Mouse (Mus musculus) neutrophil, adult 5-6 weeks (primary cell): ENCODE results near the gene Tex36. TPM values are rescaled to one million over a fixed set of nuclear protein-coding genes. Genes with fewer than 3 reads are reported as not detected.

Experiments used
- ATAC-seq: fragments of 151-379, 151-347 bp; 2 replicates; pipeline ENCODE4 v1.8.0; 2017; ENCODE audit warnings: mild to moderate bottlenecking, moderate TSS enrichment; ENCODE audit not compliant: insufficient number of reproducible peaks, poor library complexity, low FRiP score, severe bottlenecking; ENCODE audit errors: extremely low read depth
- total RNA-seq: library from RNA; stranded (forward); fragments of 200-1000 nt; gene quantifications from 2 replicates; pipeline ENCODE4 v1.2.3, GENCODE M21; 2017

Tex36 gene
- total RNA-seq, 1 experiment from 2014 or later: not detected

DNA sequence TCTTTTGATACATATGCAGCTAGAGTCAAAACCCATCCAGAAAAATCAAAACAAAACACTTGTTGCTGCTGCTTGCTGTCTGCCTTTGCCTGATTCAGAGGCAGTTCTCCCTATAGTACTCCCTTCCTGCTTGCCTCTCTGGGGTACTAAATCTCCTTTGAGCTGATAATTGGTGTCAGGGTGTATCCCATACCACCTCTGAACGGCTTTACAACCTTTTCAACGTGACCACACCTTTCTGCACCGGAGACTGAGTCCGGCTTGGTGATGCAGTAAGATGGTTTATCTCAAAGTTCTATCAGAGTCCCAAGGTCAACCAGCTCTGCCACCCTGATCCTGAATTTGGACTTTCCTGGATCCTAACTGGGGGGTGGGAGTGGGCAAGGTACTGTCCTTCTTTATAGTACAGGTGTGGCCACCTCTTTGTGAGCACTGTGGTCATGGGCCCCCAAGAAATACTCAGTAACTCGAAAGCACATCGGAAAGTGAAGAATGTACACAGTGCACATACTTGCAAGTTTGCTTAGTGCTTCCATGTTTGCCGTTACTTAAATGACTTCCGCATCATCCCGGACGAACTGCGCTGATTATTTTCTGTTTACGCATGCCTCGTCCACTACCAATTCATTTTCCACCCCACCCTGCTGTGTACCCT is 2.6 kb upstream of the Tex36 start:
- no peak for ATAC-seq

DNA sequence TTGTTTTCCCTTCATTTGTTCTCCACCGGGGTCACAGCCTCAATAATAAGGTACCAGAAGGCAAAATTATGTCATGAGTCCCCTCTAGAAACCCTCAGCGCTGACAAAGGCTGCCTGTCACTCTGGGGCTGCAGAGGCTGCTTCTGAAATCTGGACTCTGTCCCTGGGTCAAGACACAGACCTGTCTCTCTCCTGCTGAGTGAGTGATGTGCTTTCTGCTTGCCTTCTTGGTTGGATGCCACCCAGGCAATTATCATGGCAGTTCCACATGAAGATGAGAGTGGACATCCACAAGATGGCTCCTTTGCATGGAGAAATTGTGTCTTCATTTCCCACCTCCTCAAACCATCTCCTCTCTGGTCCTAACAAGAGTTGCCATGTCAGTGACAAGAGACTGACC is 1.2 kb upstream of the Tex36 start:
- no peak for ATAC-seq

DNA sequence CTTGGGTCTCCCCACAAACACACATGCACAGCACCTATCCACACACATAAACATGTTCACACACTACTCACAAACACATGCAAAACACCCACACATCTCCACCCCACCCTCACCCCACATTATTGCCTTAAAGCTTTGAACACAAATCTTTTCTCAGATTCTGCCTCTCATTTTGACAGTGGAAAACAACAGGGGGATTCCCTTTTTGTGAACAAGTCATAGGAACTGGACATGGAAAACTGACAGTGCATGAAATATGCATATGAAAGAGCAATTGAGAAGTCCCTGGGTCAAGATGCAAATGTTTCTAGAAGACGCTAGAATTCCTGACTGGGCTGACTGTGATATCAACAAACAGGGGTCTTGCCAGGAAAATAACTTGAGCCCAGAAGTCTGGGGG is 1.4 kb downstream of the Tex36 start:
- no peak for ATAC-seq

DNA sequence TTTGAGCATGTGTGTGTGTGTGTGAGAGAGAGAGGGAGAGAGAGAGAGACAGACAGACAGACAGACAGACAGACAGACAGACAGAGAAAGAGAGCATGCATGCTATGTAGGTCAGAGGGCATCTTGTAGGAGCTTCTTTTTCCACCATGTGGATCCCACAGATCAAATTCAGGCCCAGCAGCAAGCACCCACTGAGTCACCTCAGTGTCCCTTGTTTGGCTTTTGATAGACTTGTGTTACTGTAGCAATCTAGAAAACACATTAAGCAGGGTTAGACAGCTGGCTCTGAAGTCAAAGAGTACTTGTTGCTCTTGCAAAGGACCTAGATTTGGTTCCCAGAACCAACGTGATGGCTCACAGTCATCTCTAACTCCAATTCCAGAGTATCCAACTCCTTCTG is 10.2 kb downstream of the Tex36 start:
- ATAC-seq: no peak

DNA sequence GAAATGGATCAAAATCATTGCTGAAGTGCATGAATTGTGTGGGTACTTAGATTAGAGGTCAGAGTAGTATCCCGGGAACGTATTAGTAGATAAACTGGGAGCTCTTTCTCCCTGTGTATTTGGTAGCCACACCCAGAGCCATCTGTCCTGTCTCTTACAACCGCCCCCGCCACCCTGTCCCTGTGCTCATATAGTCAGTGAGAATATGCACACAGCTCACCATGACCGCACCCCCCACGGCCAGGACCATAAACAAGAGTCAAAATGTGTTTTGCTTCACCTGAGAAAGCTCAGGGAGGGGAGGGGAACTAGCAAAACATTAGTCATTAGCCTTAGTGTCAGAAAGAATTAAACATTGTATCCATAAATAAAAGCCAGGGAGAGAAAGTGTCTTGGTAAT is 18.7 kb downstream of the Tex36 start:
- ATAC-seq: no peak

DNA sequence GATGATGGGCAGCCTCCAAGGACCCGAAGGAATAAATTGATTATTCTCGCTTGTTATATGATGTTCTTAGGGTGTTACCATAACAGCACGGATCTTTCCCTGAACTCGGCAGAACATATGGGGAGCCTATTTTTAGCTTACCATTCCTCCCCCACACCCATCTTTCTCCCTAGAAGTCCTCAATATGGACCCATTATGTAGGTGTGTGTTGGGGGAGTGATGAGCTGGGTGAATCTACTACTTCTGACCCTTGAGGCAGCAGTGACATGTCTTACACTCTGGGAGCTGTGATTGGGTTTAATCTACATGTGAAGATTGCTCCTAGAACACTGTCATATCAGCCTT is 21.7 kb downstream of the Tex36 start:
- ATAC-seq: no peak

DNA sequence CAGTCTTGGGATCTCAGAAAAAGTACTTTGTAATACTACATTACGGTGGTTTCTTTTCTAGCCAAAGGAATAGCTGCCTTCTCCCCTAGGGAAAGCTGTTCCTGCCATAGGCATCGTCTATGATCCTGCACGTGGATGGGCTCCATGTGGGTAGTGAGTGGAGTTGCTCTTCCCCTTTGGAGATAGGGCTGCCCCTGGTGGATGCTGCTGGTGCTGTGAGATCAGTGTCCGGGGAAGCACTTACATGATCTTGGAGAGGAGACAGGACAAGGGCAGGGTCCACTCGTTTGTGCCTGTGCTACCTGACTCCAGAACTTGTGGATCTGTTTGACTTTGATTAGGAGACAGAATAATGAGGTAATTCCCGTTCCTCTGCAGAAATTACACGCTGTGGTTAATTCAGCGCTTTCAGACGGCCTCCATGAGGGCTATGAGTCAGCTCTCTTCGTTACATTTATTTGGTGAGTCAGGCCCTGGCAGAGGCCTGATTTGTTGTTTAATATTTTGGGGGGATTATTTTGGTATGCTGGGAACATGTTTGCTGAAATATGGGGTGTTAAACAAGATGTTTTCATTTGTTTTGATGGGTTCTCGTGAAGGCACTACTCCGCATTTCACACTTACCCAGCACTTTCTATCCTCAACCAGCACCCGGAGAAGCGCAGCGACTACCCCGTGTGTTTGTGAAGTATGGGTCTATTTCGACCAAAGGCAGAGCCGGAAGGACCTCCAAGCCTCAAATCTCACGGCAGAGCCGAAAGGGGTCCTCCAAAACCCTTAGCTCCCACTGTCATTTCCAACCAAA is 22.3 kb downstream of the Tex36 start:
- no peak for ATAC-seq

DNA sequence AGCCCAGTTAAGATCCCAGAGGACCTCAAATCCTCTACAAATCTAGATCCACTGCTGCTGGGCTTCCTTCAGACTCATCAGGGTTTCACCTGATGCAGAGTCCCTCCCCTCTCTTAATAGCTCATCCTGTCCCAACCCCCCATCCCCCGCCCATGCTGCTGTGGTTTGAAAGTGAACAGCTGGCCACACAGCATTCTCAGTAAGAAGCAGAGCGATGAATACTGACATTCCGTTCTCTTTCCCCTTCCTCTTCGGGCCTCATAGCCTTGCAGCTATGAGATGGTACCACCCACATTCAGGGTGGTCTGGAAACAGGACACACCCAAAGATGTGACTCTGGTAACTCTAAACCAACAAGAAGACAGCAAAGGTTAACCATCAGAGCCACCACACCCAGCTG is 25.1 kb downstream of the Tex36 start:
- ATAC-seq: no peak

DNA sequence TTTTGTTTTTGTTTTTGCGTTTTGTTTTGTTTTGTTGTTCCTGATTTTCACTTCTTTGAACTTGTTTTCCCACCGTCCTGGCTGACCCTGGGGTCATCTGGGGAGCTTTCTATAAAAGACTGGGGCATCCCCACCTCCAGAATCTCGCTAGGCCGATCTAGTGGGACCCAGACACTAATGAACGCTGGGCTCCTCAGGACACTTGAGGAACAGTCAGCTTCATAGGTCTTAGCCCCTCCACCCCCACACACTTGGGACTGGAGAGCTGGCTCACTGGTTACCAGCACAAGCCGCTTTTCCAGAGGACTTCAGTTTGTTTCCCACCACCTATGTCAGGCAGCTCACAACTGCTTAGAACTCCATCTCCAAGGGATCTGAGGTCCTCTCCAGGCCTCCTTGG is 25.7 kb downstream of the Tex36 start:
- no peak for ATAC-seq

DNA sequence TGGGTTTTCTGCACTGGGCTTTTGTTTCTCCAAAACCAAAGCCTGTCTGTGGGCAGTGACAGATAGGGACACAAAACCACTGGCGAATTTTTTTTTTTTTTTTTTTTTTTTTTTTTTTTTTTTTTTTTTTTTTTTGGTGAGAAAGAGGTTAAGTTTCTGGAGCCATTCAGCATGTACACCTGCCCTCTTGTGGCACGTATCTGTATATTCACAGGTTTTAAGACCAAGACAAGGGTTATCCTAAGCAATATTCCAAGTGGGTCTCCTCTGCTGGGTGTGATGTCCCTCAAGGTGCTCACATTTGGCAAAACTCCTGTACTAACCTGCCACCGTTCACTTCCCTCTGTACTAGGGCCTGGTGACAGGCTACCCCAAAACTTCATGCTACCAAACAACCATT is 30.0 kb downstream of the Tex36 start:
- ATAC-seq: no peak

DNA sequence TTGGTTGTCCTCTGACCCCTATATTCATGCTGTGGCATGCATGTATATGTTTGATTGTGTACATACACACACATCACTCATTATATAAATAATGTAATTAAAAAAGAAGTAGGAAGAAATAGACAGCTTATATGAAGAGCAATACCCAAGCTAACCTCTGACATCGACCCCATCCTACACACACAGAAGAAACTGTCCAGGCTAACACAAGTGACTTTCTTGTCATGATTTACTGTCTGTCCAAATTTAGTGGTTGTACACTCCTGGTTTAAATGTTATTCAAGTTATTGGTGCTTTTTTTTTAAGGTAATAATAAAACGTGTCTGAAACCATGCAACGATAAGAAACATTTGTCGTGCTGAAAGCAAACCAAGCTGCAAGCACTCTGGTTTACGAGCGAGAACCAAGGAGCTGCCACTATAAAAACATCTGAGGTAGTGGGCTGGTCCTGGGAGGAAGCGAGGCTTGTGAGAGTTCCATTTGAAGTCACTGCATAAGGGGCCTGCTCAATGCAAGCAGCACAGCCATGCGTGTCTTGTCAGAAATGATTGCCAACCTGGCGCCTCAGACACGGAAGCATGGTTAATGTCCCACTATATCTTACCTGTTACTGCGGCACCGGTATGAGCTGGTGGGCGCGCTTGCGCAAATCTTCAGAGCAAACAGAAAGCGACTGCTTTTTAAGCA is 32.6 kb downstream of the Tex36 start:
- no peak for ATAC-seq

DNA sequence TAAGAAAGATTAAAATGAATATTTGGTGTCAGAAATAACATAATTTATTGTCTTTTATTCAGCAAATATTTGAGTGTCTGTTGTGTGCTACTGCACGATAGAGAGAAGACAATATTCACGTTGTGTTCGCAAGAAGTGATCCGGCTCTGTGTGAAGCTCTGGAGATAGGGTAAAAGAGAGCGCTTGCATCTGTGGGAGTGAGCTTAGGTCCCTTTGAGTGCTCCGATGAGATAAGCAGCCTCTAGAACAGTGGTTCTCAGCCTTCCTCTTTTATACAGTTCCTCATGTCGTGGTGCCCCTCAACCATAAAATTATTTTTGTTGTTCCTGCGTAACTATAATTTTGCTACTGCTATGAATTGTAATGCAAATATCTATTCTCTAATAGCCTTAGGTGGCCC is 37.4 kb downstream of the Tex36 start:
- ATAC-seq: no peak

DNA sequence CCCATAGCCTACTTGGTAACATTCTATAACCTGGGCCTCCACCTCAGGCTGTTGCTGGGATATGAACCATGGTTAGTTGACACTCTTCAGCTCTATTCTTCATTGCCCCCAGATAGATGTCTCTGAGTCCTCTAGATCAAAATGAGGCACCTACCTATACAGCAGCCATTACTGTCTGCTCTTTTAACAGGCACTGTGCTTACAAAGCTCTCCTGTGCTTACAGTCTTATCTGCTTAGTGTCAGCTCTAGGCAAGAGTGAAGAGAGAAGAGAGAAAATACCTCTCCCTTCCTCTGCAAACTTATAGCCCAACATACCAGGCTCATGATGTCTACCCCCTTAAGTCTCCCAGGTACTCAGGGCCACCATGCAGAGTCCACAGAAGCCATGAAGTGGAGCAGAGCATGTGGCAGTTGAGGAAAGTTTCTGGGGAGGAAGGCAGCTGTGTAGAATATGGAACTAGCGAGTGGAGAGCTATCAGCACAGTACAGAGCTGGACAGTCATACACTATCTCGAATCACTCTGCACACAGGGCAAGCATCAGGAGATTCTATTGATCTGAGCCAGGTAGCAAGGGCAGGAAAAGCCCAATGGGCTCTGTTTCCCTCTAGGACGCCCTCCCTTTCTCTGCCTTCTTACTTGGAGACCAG is 38.7 kb downstream of the Tex36 start:
- no peak for ATAC-seq

DNA sequence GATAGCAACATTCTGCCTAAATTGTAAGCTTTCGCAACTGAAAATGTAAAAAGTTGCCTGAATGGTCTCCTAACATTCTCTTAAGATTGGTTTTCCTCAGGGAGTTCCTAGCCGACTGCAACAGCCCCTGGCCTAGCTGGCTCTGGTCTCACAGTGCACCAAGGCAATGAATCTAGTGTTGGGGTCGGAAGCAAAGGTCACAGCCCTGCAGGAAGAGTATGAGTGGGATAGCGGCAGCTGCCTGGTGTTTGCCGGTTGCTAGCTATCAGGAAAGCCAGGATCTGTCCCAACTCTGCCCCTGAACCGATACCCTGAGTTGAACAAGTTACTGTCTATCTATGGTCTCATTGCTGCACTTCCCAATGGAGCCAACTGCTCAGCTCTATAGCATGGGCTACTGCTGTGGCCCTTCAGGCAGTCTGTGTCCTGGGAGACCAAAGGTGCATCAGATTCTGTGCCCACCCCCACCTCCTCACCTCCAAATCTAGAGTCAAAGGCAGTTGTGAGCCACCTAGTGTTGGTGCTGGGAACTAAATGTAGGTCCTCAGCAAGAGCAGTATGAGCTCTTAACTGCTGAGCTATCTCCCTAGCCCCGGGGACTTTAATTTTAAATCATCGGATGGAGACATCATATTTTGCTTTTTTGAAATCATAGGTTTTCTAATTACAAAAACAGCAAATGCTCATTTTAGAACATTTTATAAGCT is 46.0 kb downstream of the Tex36 start:
- ATAC-seq: no peak

DNA sequence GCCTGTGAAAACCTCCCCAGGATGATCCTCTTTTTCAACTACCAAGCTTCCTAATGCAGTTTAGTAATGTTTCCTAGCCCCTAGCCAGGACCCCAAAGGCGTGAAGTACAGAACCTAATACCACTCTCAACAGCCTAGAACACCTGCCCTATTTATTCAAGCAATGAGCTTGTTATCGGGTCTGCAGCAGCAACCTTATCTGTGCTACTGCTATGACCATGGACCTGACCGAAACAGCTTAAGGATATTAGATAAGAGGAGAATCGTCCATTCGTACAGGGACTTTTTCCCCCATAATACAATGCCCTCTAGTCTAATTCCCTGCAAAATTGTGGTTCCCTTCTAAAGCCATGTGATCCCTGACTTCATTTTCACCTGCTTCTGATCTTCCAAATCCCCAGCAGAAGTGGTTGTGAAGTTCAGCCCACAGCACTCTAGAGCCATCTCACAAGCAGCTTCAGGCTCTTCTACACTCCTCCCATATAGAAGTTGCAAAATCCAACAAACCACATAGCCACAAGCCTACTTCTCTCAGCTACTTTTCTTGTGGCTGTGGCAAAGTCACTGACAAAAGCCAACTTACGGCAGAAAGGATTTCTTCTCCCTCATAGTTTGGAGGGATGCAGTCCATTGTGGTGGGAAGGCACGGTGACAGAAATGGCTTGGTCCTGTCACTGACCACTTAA is 49.5 kb downstream of the Tex36 start:
- no peak for ATAC-seq

DNA sequence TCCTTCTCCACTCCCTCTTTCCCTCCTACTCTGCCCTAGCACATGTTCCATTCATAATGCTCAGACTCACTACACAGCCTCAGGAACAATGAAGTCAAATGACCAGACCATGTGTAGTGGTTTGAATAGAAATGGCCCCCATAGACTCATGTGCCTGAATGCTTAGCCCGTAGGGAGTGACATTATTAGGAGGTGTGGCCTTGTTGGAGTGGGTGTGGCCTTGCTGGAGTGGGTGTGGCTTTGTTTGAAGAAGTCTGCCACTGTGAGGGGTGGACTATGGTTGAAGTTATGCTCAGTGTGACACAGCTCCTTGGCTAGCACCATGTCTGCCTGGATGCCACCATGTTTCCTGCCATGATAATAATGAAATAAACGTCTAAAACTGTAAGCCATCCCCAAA is 51.0 kb downstream of the Tex36 start:
- ATAC-seq: no peak

DNA sequence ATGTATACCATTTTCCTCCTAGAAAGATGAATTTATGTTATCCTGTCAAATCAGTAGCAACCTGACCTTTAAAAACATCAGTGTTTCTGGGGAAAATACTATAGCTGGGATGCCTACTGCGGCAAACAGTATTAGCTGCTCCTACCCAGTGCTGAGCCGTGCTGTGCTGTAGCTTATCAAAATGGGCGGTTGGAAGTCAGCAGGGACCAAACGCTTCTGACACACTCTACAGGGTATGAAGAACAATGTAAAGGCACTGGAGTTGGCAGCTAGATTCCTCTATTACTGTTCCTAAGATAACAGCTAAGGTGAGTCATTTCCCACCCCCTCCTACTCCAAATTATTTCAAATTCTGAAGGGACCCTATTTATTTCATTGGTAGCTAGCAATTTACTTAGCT is 53.5 kb downstream of the Tex36 start:
- ATAC-seq: no peak

DNA sequence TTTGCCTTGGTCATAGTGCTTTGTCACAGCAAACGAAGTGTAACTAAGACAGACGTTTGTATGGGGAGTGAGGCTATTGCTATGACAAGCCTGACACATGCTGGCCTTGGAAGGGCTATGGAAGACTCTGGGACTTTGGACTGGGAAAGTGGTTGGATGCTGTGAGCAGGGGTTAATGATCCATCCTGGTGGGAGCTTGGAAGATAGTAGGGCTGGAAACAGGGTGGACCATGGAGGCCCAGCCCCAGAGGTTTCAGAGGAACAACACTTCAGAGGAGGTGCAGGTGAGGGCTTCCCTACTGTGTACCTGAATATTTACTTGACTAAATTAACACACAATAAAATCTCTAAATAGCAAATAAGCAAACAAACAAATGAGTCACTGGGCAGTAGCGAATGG is 56.3 kb downstream of the Tex36 start:
- ATAC-seq: no peak

DNA sequence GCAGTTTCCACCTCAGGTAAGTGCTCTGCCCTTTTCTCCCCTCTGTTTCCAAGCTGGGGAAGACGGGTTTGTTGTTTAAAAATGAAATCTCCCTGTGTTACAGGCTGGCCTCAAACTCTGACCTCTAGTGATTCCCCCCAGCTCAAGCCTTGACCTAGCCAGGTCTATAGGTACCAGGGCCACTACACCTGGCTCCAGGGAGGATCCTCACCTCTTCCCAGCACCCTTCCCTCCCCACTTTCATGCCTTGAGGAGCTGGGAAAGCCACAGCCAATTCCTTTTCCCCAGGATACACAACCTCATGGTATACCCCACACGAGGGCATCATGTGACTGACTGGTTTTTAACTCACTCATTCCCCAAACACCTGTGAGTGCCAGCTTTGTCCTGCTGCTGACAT is 57.0 kb downstream of the Tex36 start:
- ATAC-seq: no peak
